12 mouse cellular contexts compared by ENCODE assay signal in the genomic region with DNA sequence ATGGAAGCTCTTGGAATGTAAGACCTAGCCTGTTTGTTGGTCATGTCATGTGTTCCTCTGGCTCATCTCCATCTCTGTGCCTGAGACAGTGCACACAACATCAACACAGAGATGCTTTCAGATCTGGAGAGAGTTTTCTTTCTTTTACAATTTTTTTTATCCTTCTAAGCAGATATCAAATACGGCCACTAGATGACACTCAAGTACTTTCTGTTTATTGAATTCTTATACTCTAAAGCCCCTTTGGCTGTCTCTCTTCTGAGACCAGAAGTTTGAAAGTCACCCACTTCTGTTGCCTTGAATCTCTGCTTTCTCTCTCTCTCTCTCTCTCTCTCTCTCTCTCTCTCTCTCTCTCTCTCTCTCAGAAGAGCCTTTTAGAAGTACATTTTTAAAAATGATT.
A peak's percentile ranks its signal among the peaks of the same experiment; 100 is the strongest.
DNase-seq lines count a peak whose midpoint lies in the region; ATAC-seq and TF ChIP-seq lines count a peak whose summit lies in the region.
"Had no signal": no experiment of that assay in that cellular context is flagged by ENCODE, and none has a peak within 500 bp of the region (broad histone marks: within the 10 kb centered on the region; RNA-seq: fewer than 3 reads in every experiment).

No protein-coding gene starts in this region.

- no peaks in the 10 kb centered on the region for H3K36me3 ChIP-seq in forebrain, postnatal 0 days (ENCODE audit: insufficient read depth)
- no peaks in the 10 kb centered on the region for H3K36me3 ChIP-seq in forebrain, embryonic 13.5 days (ENCODE audit: poor library complexity, severe bottlenecking)
- H3K36me3 ChIP-seq in liver, embryonic 14.5 days (replicated peaks; ENCODE audit: control insufficient read depth, insufficient read depth, low read depth), result no peaks in the 10 kb centered on the region
- no peaks in the 10 kb centered on the region for H3K36me3 ChIP-seq in ES-E14 (ENCODE audit: control insufficient read depth, insufficient read depth, low read length, poor library complexity, severe bottlenecking)
- H3K36me3 ChIP-seq: forebrain, embryonic 15.5 days had no signal

- no peak overlapping the region for H3K9ac ChIP-seq in forebrain, postnatal 0 days
- H3K9ac ChIP-seq in forebrain, embryonic 13.5 days, result no peak overlapping the region
- no peak overlapping the region for H3K9ac ChIP-seq in liver, embryonic 14.5 days (replicated peaks)
- H3K9ac ChIP-seq in ES-E14 (ENCODE audit: insufficient read depth, low read depth, low read length, poor library complexity, severe bottlenecking), result no peak overlapping the region
- H3K9ac ChIP-seq: forebrain, embryonic 15.5 days had no signal

- no peaks in the 10 kb centered on the region for H3K4me1 ChIP-seq in forebrain, postnatal 0 days (ENCODE audit: insufficient read depth)
- no peaks in the 10 kb centered on the region for H3K4me1 ChIP-seq in forebrain, embryonic 13.5 days
- no peaks in the 10 kb centered on the region for H3K4me1 ChIP-seq in liver, embryonic 14.5 days (replicated peaks; ENCODE audit: control insufficient read depth in 2 of 2, insufficient read depth in 2 of 2, low read length in 1 of 2)
- H3K4me1 ChIP-seq in ES-E14 (ENCODE audit: control insufficient read depth in 2 of 2, insufficient read depth in 2 of 2, low read length in 2 of 2, poor library complexity in 1 of 2), result no peaks in the 10 kb centered on the region
- H3K4me1 ChIP-seq: forebrain, embryonic 15.5 days had no signal

- TF ChIP-seq CTCF in forebrain, postnatal 0 days (IDR thresholded peaks at IDR 0.05; ENCODE audit: low read depth), result peak; percentile 78
- TF ChIP-seq CTCF in liver, embryonic 14.5 days (IDR thresholded peaks at IDR 0.05; ENCODE audit: low read depth), result peak; percentile 11; the same call in 1 of the 2 replicates

- DNase-seq in forebrain, postnatal 0 days, result peak; percentile 71
- DNase-seq in liver, embryonic 14.5 days (ENCODE audit: low read depth in 3 of 3, low spot score in 3 of 3), result no peak
- no peak for DNase-seq in liver
- DNase-seq in ES-E14 (ENCODE audit: low read depth, low spot score), result peak; percentile 13
- DNase-seq in induced T-regulatory cell, adult 2 months (ENCODE audit: low read depth), result peak; percentile 25
- no peak for DNase-seq in left cerebral cortex, adult 9 months (ENCODE audit: low spot score in 2 of 2)
- DNase-seq in adrenal gland, adult (ENCODE audit: inconsistent age in 2 of 2, low spot score in 1 of 2), result no peak
- DNase-seq: kidney, postnatal 4 days; spleen, adult 18-20 months had no signal

- 0 out of 2 replicates have a peak, but pooled peaks have one; percentile 34 for ATAC-seq in forebrain, postnatal 0 days
- ATAC-seq in forebrain, embryonic 13.5 days, result no peak
- no peak for ATAC-seq in liver, embryonic 14.5 days (ENCODE audit: insufficient read depth)
- ATAC-seq: activated CD4-positive, CD25-positive, alpha-beta regulatory T cell, adult 4 months; forebrain, embryonic 15.5 days had no signal

- TF ChIP-seq EP300 in liver, embryonic 14.5 days (IDR thresholded peaks at IDR 0.05; ENCODE audit: low read depth), result no peak

- no peak overlapping the region for H3K4me3 ChIP-seq in forebrain, postnatal 0 days (ENCODE audit: low read depth, low read length)
- no peak overlapping the region for H3K4me3 ChIP-seq in forebrain, embryonic 13.5 days
- no peak overlapping the region for H3K4me3 ChIP-seq in liver, embryonic 14.5 days (ENCODE audit: insufficient read depth in 1 of 2, low read depth in 2 of 2, low read length in 2 of 2)
- no peak overlapping the region for H3K4me3 ChIP-seq in ES-E14 (ENCODE audit: insufficient read depth in 1 of 2, low read depth in 1 of 2, low read length in 2 of 2, poor library complexity in 1 of 2, severe bottlenecking in 1 of 2)
- H3K4me3 ChIP-seq: forebrain, embryonic 15.5 days had no signal

- WGBS in forebrain, postnatal 0 days, result 0% methylated on average over 1 of the region's 1 CpGs
- WGBS in forebrain, embryonic 13.5 days, result 3% methylated on average over 1 of the region's 1 CpGs
- WGBS in liver, embryonic 14.5 days (ENCODE audit: insufficient replicate concordance), result 8% methylated on average over 1 of the region's 1 CpGs

- no peak overlapping the region for H3K27ac ChIP-seq in forebrain, postnatal 0 days (ENCODE audit: low read depth, low read length)
- H3K27ac ChIP-seq in forebrain, embryonic 13.5 days, result no peak overlapping the region
- H3K27ac ChIP-seq in liver, embryonic 14.5 days, result no peak overlapping the region
- no peak overlapping the region for H3K27ac ChIP-seq in ES-E14 (ENCODE audit: insufficient read depth, low read depth, low read length, poor library complexity, severe bottlenecking)
- H3K27ac ChIP-seq: forebrain, embryonic 15.5 days had no signal

- no peaks in the 10 kb centered on the region for H3K27me3 ChIP-seq in forebrain, postnatal 0 days (ENCODE audit: insufficient read depth, low read length)
- H3K27me3 ChIP-seq in forebrain, embryonic 13.5 days, result no peaks in the 10 kb centered on the region
- no peaks in the 10 kb centered on the region for H3K27me3 ChIP-seq in liver, embryonic 14.5 days (ENCODE audit: control insufficient read depth, insufficient read depth, low read length)
- H3K27me3 ChIP-seq: forebrain, embryonic 15.5 days had no signal

- no peak overlapping the region for H3K4me2 ChIP-seq in forebrain, postnatal 0 days (ENCODE audit: low read depth)
- H3K4me2 ChIP-seq in forebrain, embryonic 13.5 days, result no peak overlapping the region
- no peak overlapping the region for H3K4me2 ChIP-seq in liver, embryonic 14.5 days (ENCODE audit: low read depth)
- H3K4me2 ChIP-seq: forebrain, embryonic 15.5 days had no signal

- in situ Hi-C loops in ES-E14 (cut with MboI; ENCODE audit: low sequenced_read_pairs in 2 of 2, unreplicated experiment in 2 of 2), result loop anchor here in 1 of 2 experiments (25.0 kb wide), 1 partner anchor 700 kb away; a partner anchor contains a TSS

- no peaks in the 10 kb centered on the region for H3K9me3 ChIP-seq in forebrain, postnatal 0 days (ENCODE audit: low read length)
- H3K9me3 ChIP-seq in forebrain, embryonic 13.5 days (replicated peaks), result no peaks in the 10 kb centered on the region
- H3K9me3 ChIP-seq in liver, embryonic 14.5 days (ENCODE audit: control insufficient read depth, low read length), result no peaks in the 10 kb centered on the region
- no peaks in the 10 kb centered on the region for H3K9me3 ChIP-seq in ES-E14 (ENCODE audit: control insufficient read depth, insufficient read depth, low read depth, low read length)
- H3K9me3 ChIP-seq: forebrain, embryonic 15.5 days had no signal

TF ChIP-seq in ES-E14, 5 proteins besides CTCF, POLR2A, EP300 and RAD21:
- no peak for TF ChIP-seq MAFK (IDR thresholded peaks at IDR 0.05; ENCODE audit: insufficient read depth, low read depth, low read length)
- no peak for TF ChIP-seq CHD2 (IDR thresholded peaks at IDR 0.05; ENCODE audit: low read depth, low read length)
- peak; percentile 68 for TF ChIP-seq ZNF384 (IDR thresholded peaks at IDR 0.05; ENCODE audit: low read depth, low read length)
- TF ChIP-seq ZC3H11A (IDR thresholded peaks at IDR 0.05; ENCODE audit: borderline replicate concordance, low read depth, low read length), result peak; percentile 26; the same call in 1 of the 2 replicates
- no peak for TF ChIP-seq HCFC1 (IDR thresholded peaks at IDR 0.05; ENCODE audit: borderline replicate concordance, insufficient read depth, low read length)
TF ChIP-seq in ES-E14: peak in this region for 2.

Comparison
In these comparisons a context has a peak if more than half of its experiments do, and no peak if none do; other contexts are left out.
1. DNase-seq: peak in forebrain, postnatal 0 days (single experiment), ES-E14 (single experiment) and induced T-regulatory cell, adult 2 months (single experiment); none in liver, embryonic 14.5 days (0 of 3), liver (single experiment), left cerebral cortex, adult 9 months (0 of 2) and adrenal gland, adult (0 of 2).